Mouse (Mus musculus) kidney, adult 8-10 months (tissue): ENCODE measurements around the gene Lgr4.
A peak's percentile ranks its signal among the peaks of the same experiment; 100 is the strongest.

Experiments used
- DNase-seq, 2 experiments: peaks; one replicate each; pipeline ENCODE4 v3.0.0; 2022

Gene Lgr4

DNA sequence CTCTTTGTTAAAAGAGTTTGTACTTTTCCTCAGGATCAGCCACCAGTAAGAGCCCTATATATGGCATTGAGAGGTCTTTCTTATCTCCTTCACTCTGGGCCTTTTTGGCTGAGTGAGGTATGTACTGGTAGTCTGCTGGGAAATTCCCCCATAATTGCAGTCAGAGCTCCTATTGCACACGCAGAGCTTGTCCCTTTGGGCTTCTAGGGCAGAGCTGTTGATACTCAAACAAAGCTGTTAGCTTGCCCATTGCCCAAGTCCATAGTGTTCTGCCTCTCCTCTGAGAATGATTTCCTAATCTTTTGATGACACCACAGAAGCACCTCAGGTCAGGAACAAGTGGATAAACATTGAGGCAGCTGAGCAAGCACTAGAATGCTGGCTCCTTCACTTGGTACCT lies 67.5 kb downstream of the Lgr4 start:
- DNase-seq: peak; percentile 37 to 62

DNA sequence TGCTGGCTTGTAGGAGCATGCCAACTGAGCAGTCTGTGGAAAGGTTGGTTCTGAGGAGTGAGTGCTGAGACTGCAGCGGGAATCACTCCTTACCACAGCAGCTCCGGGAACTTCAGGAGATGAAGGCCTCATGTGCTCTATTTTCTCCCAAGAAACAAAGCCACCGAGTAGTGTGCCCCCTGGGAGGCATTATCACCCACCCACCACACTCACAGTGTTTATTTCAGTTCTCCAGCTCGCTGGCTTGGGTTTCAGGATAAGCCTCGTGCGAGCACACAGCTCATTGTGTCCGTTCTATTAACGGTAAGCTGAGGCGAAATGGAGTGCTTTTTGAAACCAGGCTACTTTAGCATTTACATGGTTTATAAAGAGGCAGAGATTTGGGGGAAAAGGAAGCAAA lies 68.1 kb downstream of the Lgr4 start:
- DNase-seq: no peak

DNA sequence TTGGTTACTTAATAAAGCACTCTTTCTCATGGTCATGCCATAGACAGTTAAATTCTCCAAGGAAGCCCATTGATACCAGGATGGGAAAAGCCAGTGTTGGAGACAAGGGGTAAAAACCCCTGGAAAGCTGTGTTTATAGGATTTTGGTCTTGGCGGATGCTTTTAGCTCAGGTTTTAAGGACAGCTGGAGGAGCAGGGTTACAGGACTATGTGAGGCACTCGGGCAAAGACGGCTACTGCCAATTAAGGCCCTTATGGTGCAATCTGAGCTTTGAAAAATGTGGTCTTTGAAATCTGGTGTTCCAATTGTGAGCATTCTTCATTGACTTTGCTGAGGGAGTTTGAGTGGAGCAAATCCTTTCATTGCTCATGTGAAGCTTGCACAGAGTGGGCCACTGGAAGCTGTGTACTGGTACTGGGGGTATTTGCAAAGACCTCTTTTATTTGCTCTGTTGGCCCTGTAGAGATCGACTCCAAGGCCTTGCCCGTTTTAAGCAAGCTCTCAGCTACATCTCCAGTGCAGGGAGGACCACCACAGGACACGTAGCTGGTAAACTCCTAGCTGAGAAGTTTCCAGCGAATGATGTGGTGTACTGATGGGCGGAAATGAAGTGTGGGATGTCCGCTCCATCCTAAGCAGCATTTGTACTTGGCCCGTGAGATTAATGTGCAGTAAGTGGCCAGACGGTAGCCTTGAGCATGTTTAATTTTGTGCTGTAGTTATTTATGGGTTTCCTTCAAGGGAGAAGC lies 68.8 kb downstream of the Lgr4 start:
- DNase-seq: peak in 1 of 2 experiments; percentile 1

DNA sequence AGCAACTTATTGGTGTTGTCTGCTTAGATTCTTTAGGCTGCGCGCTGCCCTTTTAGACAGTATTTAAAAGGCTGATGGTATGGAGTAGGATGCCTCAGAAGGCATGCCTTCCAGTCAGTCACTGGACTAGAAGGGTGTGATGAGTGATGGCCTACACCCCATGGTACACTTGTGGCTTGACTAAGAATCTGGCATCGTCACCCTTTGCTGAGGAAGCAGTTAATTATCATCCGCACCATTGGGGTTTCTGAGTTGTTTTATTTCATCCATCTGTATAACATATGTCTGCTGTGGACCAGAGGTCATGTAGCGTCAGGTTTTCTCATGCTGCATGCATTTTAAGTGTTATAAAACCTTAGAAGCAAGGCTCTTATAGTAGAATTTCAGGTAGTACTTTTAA lies 70.5 kb downstream of the Lgr4 start:
- peak in 1 of 2 experiments; percentile 1 for DNase-seq

DNA sequence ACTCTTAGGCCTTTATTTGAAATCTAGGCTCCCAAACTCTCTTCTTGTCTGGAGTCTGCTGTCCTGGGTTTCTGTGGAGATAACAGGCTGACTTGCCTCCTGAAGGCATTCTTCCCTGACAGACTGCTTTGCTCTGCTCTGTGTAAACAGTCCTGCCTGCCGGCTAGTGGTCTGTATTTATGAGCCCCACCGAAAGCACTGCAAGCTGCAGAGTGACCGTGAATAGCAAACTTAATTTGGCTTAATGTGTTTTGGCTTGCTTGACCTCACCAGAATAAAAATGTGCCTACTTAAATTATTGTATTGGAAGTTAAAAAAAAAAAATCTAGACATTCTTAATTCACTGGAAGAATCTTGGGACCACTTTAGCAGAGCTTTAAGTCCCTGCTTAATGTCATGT lies 71.7 kb downstream of the Lgr4 start:
- peak in 1 of 2 experiments; percentile 4 for DNase-seq

DNA sequence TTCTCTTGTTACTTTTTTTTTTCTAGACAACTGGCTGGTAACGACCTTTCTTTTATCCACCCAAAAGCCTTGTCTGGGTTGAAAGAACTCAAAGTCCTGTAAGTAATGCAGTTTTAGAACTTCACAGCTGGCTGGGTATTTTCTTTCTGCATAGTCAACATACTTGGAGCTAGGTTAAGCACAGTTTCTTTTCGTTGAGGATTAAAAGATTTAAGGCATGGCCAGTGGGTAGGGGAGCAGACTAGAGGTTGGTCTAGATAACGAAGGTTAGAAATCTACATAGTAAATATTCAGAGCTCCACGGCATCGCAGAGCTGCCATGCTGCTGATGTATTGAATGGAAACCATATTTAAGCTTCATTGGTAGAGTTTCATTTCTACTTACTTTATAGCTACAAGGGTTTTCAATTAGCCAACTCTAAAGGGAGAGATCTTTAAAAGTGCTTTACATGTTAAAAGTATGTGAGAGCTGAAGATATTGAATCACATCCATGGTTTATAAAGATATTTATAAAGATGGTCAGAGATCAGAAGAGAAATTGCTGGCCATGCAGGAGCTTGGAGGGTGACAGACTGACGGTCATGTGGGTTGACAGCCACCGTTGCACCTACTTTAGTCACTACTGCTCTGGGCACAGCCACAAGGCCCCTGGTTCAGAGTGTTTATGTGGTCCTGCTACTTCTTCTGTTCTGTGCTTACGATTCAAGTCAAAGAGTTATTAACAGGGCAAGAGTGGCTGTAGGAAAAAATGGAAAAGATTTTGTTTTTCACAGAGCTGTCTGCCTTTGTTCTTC lies 72.4 kb downstream of the Lgr4 start:
- DNase-seq: peak; percentile 5 to 37

DNA sequence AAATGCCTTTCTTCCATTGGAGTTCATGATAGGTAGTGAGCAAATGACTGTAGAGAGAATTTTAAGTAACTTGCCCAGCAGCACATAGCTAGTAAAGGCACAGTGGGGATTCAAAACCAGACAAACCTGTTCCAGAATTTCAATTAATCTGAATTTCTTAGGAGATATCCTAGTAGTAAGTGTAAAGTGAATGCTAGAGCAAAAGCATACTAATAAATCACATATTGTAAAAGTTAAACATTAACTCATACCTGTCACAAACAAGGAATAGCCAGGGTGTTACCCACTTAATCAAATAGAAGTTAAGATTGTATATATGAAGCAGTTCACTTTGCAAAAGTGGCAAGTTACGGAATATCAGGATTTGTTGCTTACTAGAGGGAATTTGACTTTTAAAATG lies 74.3 kb downstream of the Lgr4 start:
- peak in 1 of 2 experiments; percentile 0 for DNase-seq

DNA sequence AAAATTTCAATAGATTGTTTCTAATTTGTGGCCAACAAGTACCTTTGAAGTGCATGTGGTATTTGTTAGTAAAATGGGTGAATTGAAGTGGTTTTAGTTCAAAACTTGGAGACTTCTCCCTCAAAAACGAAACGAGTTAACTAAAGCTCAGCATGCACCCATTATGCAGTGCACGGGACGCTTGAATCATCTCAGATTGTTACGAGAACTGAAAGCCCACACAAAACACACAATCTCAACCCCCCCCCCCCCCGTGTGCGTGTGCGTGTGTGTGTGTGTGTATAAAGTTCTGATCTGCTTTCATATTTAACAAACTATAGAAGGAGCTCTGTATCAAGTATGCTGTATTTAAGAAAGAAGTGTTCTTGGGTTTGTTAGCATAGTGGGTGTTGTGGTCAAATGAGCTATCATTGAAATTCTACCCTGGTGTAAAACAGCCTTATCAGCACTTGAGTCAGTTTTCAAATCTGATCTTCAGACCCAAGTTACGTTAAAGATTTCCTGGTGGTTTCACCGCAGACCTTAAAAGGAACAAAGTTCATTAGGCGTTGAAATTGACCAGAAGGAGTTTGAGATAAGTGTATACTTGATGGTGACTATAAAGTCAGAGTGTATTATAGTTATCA lies 75.1 kb downstream of the Lgr4 start:
- peak in 1 of 2 experiments; percentile 1 for DNase-seq

DNA sequence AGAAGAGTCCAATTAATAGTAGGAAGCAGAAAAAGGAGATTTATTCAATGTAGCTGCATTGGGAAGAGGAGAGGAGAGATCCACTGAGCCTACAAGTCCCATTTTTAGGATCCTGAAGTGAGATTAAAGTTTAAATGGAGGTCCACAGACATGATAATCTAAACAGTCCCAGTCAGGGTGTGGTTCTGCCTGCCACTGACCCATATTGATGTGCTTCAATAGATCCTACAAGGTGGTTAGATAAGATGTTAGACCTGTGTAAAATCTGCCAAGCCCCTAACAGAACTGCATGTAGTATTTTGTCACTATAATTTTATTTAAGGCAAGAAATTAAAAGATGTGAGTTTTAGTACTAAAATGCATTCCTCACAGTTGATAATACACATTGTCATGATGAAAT lies 76.0 kb downstream of the Lgr4 start:
- DNase-seq: no peak

DNA sequence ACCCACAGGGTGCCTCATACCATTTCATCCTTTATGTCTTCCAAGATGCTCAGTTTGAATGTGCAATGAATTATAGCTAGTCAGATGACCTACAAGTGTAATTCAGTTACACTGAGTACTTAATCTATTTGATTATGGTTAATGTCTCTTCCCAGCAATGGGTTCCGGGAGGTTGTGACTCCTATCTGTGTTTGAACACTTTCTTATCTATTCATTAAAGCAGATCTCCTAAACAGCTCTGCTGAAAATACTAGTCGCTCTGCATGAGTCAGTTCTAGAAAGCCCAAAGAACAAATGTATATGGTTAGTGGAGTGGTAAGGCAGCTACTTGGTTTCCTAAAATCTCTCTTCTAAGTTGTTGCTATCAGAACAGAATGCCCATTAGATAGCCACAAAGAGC lies 77.6 kb downstream of the Lgr4 start:
- no peak for DNase-seq

DNA sequence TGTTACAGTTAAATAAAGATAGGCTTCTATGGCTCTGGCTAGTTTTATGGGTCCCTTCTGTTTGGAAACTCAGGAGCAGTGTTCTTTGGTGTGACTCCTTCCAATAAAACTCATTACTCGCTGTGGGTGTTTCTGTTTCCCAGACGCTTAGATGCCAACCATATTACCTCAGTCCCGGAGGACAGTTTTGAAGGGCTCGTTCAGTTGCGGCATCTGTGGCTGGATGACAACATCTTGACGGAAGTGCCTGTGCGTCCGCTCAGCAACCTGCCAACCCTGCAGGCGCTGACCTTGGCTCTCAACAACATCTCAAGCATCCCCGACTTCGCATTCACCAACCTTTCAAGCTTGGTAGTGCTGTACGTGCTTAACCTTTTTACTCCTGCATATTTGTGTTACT lies 79.0 kb downstream of the Lgr4 start:
- no peak for DNase-seq

DNA sequence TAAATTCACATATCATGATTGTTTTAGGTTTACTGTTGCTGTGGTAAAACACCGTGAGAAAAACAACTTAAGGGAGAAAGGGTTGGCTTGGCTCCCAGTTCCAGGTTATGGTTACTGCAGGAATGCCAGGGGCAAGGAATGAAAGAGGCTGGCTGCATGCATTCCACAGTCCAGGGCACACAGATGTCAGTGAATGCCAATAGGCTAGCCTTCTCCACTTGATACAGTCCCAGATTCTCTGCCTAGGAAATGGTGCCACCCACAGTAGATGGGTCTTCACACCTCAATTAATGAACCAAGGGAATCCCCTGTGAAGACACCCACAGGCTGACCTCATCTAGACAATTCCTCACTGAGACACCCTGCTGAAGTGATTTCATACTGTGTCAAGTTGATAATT lies 87.2 kb downstream of the Lgr4 start:
- peak; percentile 52 to 61 for DNase-seq

DNA sequence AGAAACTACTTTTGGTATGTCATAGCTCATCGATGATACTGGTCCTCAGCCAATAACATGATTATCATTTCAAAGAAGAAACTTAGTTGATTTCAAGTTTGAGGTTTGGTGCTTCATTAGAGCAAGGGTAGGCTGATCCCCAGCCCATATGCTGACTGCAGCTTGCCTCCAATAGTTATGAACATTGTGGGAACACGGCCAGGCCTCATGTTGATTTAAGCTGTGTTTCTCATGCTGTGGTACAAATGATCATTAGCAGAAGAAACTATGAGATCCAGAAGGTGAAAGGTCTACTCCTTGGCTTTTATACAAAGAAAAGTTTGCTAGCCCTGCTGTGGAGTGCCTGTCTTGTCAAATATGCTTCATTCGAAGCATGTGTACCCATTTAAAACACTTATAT lies 87.7 kb downstream of the Lgr4 start:
- no peak for DNase-seq

DNA sequence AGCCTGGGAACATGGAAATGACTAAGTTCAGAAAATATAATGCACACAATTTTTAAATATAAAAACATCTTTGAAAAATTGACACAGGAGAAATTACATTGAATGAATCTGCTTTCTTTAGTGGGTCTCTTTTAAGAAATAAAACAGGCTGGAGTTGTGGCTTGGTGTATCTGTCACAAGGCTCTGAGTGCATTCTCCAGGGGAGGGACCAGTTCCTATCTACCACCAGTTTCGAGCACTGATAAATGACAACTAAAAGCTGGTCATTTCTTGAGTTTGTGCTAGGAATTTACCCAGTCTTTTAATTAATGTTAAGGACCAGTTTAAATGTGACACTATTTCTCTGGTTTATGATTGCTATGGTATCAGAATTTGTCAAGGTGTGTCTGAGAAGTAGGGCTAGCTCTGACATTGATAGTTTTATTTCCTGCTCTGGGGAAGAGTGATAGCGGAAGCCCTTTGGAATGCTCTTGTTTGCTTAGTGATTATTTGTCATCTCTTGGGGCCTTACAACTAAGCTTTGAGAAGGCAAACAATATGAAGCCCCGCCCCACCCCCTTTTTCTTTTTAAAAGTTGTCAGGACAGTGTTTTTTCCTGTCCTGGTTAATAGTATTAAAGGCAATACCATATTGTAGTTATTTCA lies 88.3 kb downstream of the Lgr4 start:
- no peak for DNase-seq

DNA sequence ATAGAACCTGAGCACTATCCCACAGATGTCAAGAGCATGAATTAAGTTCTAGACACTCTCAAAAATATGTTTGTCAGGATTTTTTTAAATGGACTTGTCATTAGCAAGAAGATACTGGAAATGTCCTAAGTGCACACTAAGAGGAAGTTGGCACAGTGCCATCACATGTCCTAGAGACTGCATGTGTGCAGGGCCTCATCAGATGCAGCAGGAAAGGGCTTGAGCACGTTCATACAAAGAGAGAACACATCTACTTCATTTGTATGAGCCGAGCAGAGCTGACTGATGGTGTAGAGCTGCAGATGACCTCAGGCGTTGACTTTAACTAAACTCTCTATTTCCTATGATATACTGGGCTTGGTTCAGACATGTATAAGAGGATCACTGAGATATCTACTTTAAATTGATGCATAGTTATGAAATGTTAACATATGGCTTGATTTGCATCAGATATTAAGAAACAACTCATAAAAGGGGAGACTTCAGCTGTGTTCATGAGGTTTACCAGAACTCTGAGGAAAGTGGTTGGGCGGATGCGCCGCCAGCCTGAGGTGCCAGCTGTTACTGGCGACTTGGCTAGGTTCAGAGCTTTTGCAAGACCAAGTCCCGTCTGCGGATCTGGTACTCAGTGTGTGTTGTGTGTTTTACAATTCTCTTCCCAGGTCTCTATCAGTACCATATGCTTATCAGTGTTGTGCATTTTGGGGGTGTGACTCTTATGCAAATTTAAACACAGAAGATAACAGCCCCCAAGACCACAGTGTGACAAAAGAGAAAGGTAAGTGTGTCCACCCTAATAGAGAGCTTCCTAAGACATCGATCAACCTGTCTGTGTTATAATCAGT lies 90.2 kb downstream of the Lgr4 start:
- no peak for DNase-seq

DNA sequence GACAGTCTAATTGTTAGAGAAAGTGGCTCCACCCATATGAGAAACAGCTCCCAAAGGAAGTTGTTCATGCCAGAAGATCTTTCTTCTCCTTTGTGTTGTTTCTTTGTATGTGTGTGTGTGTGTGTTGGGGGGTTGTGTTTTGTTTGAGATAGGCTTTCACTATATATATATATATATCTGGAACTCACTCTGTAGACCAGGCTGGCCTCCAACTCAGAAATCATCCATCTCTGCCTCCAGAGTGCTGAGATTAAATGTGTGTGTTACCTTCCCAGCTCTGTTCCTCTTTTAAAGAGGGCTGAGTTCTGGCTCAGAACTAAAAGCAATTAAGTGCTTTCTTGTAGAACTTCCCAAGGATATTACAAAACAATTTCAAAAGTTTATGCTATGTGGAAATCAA lies 92.0 kb downstream of the Lgr4 start:
- DNase-seq: no peak

DNA sequence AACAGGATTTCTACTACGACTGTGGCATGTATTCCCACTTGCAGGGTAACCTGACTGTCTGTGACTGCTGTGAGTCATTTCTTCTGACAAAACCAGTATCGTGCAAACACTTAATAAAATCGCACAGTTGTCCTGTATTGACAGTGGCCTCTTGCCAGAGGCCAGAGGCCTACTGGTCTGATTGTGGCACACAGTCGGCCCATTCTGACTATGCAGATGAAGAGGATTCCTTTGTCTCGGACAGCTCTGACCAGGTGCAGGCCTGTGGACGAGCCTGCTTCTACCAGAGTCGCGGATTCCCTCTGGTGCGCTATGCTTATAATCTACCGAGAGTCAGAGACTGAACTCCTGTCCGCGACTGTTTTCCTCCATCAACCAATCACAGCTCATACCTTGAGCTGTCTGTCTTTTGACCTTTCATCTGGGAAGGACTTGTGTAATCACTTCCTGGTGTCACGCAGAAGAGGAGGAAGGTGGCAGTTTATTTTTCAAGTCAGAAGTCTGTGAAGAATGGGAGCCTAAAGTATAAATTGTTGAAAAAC lies 94.8 kb downstream of the Lgr4 start:
- DNase-seq: no peak

DNA sequence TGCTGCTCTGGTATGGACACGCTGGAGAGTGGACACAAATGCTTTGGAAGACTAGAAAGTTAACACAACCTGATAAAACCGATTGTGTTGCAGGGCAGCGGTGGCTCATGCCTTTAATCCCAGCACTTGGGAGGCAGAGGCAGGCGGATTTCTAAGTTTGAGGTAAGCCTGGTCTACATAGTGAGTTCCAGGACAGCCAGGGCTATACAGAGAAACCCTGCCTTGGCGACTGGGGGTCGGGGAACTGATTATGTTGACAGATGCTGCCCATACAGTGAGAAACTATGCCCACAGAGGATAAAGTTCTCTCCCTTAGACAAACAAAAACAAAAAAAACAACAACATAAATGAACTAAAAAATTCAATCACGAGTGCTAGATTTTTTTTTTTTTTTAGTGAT lies 99.6 kb downstream of the Lgr4 start:
- no peak for DNase-seq

DNA sequence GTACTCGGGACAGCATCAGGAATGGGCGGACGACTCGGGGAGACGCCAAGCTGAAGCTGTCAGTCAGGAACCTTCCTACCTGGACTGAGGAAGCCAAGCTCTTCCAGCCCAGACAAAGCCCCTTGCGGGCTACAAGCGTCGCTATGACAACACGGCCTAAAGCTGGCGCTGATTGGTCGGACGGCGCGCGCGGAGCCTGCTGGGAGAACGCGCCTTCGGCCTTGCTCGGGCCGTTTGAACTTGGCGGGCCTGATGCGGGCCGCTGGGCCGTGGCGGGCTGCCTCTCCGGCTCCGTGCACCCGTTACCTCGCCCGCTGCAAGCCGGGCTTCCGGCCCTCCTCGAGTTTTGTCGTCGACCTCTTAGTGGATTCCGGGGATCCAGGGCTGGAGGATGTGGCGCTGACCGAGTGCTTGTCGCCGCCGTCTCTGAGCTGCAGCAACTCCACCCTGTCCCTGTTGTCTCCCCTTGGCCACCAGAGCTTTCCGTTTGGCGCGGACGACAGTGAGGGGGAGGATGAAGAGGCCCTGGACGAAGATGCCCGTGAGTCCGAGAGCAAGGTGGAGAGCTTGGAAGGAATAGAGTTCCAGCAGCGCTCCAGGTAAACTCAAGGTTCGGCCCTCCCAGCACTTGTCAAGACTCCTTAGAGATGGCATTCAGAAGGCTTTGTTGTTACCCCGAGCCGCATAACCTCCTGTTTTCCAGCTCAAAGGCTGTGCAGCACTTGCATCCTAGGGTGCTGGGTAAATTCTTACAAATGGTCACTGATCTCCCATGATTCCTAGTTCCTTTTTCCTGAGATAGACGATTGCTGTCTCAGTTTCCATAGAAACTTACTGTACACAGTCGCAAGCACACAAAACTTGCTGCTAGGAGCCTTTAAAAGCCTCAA lies 100.4 kb downstream of the Lgr4 start, which contains the start of gene Ccdc34:
Gene Ccdc34 (plus strand): TSS at position 202 of the 890 bp plus-strand sequence.
- peak; percentile 90 to 92 for DNase-seq

DNA sequence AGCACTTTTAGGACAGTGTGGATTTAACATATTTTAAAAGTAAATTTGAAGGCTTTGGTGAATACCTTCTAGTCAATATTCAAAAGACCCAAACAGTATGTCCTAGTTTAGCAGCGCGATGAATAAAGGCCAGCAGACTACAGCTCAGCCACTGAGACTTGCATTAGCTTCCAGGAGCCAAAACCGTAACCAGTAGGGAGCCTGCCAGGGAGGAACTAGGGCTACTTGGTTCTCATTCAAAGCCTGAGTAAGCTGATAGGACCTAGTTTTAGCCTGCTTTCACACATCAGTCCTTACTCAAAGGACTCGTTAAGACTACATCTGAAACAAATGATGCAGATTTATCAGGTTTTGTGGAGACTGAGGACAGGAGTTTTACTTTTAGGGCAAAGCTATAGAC lies 102.2 kb downstream of the Lgr4 start:
- DNase-seq: no peak

DNA sequence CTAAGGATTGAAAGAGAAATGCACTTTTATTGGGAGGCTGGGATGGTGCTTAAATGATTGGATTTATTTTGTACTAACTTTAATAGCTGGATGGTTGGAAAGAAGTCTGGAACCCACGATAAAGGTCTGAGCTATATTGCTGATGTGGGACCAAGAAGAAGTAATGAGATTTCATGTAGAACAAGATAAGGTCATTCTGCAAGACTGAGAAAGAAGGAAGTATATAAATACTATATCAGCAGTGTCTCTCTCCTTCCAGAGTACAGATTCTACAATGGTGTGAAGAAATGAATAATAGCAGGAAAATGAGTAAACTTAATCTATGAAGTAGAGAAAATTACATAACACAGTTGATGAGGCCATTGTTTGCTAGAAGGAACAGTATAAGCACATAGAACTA lies 103.0 kb downstream of the Lgr4 start:
- DNase-seq: no peak
